Mouse (Mus musculus) hindbrain, embryonic 16.5 days (tissue): ENCODE data around the gene Nup188. TPM values are rescaled to one million over a fixed set of nuclear protein-coding genes. Genes with fewer than 3 reads are reported as not detected.

Experiments used
- ATAC-seq: fragments of 200-750 bp; cut with Nextera tagmentation; 2 replicates; pipeline ENCODE4 v1.8.0; 2017; ENCODE audit warnings: moderate TSS enrichment, moderate library complexity
- H3K27ac ChIP-seq: fragments of 300-500 bp; sonication (generic); 2 replicates; pipeline ENCODE4 v1.5.1; 2014; ENCODE audit warnings: low read depth, mild to moderate bottlenecking, control low read depth, low read length, moderate library complexity
- H3K27me3 ChIP-seq: fragments of 300-500 bp; sonication (generic); replicated peaks from 2 replicates; pipeline ENCODE4 v1.6.1; 2014; ENCODE audit warnings: low read length; ENCODE audit not compliant: control insufficient read depth, insufficient read depth
- H3K36me3 ChIP-seq: fragments of 300-500 bp; sonication (generic); 2 replicates; pipeline ENCODE4 v1.6.1; 2014; ENCODE audit warnings: mild to moderate bottlenecking, low read length, moderate library complexity, mixed read lengths; ENCODE audit not compliant: control insufficient read depth, insufficient read depth
- H3K4me1 ChIP-seq: fragments of 300-500 bp; sonication (generic); 2 replicates; pipeline ENCODE4 v1.6.1; 2014; ENCODE audit warnings: low read depth, low read length; ENCODE audit not compliant: control insufficient read depth, insufficient read depth
- H3K4me2 ChIP-seq: fragments of 300-500 bp; sonication (generic); 2 replicates; pipeline ENCODE4 v1.6.1; 2014; ENCODE audit warnings: mild to moderate bottlenecking, low read length, control low read depth, moderate library complexity
- H3K4me3 ChIP-seq: fragments of 300-500 bp; sonication (generic); 2 replicates; pipeline ENCODE4 v1.5.1; 2014; ENCODE audit warnings: mild to moderate bottlenecking, low read length, control low read depth, moderate library complexity
- H3K9ac ChIP-seq: fragments of 300-500 bp; sonication (generic); 2 replicates; pipeline ENCODE4 v1.6.1; 2014; ENCODE audit warnings: low read depth, mild to moderate bottlenecking, control low read depth, low read length, moderate library complexity
- H3K9me3 ChIP-seq: fragments of 300-500 bp; sonication (generic); 2 replicates; pipeline ENCODE4 v1.6.1; 2014; ENCODE audit warnings: mild to moderate bottlenecking, low read length, moderate library complexity; ENCODE audit not compliant: control insufficient read depth
- WGBS: fragments of 180-500 bp; shearing (Covaris S2); extraction: QIAGEN DNeasy Blood & Tissue Kit; methylation state at CpG from one replicate; pipeline ENCODE4 v1.1.7; 2014; 5-methylcytosine and 5-hydroxymethylcytosine counted together
- polyA plus RNA-seq: library from polyadenylated mRNA; unstranded; fragments of >200 nt; fragmentation: Nextera tagmentation; extraction: Ambion mirVana; gene quantifications from 2 replicates; pipeline ENCODE4 v1.2.1, GENCODE M21; 2015

Gene Nup188
- 15.8 and 23.4 TPM in 2 replicates for polyA plus RNA-seq

DNA sequence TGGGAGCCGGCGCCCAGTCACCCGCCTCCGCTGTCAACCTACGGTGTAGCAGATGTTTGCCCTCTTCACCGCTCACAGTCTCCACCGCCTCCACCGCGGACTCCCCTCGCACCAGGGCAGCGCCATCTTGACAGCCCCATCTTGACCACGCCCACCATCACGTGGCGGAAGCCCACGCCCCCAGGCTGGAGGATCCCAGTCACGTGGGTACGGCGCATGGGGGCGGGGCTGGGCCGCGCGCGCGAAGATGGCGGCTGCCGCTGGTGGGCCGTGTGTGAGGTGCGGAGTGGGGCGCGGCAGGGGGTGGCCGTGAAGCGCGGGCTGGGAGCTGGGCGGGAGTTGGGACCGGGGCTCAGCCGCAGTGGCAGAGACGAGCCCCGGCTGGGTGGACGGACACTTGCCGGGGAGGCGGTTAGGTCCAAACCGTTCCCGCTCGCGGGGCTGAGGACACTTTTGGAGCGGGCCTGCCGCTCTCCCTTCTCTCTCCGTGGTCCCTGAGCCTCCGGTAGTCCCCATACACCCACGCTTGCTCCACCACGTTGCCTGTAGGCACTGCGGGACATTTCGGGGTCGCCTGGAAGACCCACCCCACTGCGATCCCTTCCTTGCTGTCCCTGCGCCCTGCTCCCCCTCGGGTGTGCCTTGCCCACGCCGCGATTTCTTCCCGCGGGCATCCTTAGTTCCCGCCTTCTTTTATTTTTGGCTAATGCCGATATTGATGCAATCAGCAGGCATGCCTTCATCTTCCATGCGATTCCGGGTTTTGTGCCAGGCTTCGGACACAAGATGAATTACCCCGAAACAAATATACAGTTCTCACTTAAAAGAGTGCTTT is at the start of gene Nup188, which contains the start of gene Dolk:
Gene Nup188 (plus strand): TSS at position 206 of the 835 bp plus-strand sequence.
Gene Dolk (minus strand): TSS at position 143 of the 835 bp plus-strand sequence.
- H3K9me3 ChIP-seq: no peaks in the 10 kb centered on the region
- no peaks in the 10 kb centered on the region for H3K27me3 ChIP-seq
- H3K36me3 ChIP-seq: no peaks in the 10 kb centered on the region
- peak within 1 kb of the TSS; percentile 73 for H3K27ac ChIP-seq
- peaks cover 18% of the 10 kb centered on the region for H3K4me1 ChIP-seq
- peak within 1 kb of the TSS; percentile 90 for H3K4me3 ChIP-seq
- peak; percentile 94 for ATAC-seq
- peak within 1 kb of the TSS; percentile 98 for H3K4me2 ChIP-seq
- under 1% methylated on average over 65 of the region's 68 CpGs for WGBS
- peak within 1 kb of the TSS; percentile 92 for H3K9ac ChIP-seq

DNA sequence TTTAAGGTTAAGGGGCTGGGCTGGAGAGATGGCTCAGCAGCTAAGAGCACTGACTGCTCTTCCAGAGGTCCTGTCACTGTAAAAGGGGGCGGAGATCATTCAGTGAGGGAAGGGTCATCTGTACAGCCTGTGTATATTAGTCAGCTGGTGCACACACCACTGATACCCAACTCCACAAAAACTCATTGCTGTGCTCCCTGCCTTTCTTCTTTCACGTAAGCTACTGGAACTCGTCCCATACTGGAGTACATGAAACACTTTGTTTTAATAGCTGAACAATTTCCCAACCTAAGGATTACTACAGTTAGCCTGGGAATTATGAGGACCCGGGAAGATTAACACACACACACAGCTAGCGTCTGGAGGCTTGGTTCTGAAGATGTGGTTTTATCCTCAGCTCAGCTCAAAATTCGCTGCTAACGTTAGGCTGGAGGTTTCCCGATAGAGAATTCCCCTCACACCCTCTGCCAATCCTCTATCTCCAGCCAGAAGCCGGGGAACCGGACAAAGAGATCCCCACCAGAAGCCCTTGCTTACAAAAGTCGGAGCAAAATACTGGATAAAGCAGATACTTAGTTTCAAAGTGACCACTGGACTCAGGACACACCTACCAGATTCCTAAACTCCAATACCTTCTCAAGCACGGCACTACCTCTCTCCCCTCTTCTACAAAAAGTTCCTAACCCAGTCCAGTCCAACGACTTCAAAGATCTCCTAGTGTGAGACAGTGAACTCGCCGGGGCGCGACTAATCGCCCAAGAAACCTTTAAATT is 49.6 kb upstream of the Nup188 start:
- no peaks in the 10 kb centered on the region for H3K9me3 ChIP-seq
- ATAC-seq: no peak
- H3K4me1 ChIP-seq: peaks cover 23% of the 10 kb centered on the region
- H3K27ac ChIP-seq: peak overlapping the region; percentile 82
- WGBS: 4% methylated on average over 18 of the region's 18 CpGs
- peak overlapping the region; percentile 89 for H3K4me3 ChIP-seq
- peak overlapping the region; percentile 73 for H3K9ac ChIP-seq
- H3K27me3 ChIP-seq: no peaks in the 10 kb centered on the region
- H3K4me2 ChIP-seq: peak overlapping the region; percentile 79
- peaks cover 7% of the 10 kb centered on the region for H3K36me3 ChIP-seq

DNA sequence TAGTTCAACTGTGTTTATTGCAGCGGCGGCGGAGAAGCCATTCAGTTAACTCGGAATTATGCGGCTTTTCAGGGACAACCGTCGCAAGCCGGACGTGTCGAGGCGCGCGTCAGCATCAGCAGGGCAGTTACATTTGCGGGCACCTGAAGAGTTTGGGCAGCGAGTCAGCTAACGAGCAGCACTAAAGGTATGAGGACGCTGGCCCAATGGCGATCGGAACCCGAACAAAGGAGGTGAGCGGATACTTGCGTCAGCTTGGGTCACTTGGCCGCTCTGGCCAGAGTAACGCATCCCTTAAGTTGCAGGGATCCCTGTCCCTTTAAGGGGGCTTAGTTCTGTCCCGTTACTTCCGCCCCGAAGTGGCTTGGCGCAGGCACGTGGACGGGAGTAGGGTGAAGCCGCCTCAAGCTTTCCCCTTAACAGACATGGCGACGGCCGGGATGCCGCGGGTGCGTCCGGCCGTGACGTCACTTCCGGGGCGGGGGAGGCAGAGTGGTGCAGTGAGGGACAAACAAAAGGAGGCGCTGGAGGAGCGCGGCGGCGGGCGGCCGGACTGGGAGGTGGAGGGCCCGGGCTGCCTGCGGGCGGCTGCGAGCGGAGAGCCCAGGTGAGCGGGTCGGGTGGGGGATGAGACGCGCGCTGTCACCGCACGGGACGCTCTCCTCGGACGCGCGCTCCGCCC is 48.9 kb upstream of the Nup188 start, which contains the start of gene Lrrc8a:
Gene Lrrc8a (plus strand): TSS at position 517 of the 682 bp plus-strand sequence.
- Histone ChIP-seq H3K27ac (peak within 1 kb of the TSS; percentile 88), H3K4me1 (peaks cover 23% of the 10 kb centered on the region), H3K27me3 (no peaks in the 10 kb centered on the region), H3K4me2 (peak within 1 kb of the TSS; percentile 88), H3K36me3 (peaks cover 7% of the 10 kb centered on the region), H3K4me3 (peak within 1 kb of the TSS; percentile 89), H3K9me3 (no peaks in the 10 kb centered on the region), H3K9ac (peak within 1 kb of the TSS; percentile 95)
- peak; percentile 98 for ATAC-seq
- under 1% methylated on average over 53 of the region's 67 CpGs for WGBS

GRCm38 (mm10) chr2:30237881-30238280 is 48.3 kb upstream of the Nup188 start:
- WGBS: under 1% methylated on average over 16 of the region's 42 CpGs
- peak; percentile 91 for ATAC-seq
- no peaks in the 10 kb centered on the region for H3K9me3 ChIP-seq

DNA sequence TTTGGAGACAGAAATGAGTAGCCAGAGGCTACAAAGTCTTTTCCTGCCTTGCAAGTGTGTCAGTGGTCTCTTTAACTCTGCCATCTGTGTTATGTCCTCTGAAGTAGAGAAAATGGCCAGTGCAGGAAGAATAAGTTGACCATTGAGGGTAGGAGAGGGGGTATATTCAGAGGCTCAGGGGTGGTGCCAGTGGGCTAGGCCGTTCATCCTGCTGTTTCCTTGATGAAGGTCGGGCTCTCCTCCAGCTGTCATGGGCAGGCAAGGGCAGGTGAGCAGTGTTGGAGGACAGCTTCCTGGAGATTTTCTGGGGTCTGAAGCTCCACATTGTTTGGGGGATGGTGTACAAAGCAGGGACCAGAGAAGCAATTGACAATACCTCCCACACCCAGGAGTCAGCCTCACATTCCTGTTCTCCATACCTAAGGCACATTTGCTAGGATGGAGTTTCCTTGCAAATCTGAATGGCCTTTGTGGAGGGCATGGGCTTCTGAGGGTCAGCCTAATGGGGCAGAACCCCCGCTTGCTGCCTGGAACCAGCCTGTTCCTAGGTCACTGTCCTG is 47.2 kb upstream of the Nup188 start:
- peaks cover 29% of the 10 kb centered on the region for H3K4me1 ChIP-seq
- H3K9ac ChIP-seq: peak overlapping the region; percentile 95
- H3K36me3 ChIP-seq: peaks cover 9% of the 10 kb centered on the region
- H3K4me2 ChIP-seq: peak overlapping the region; percentile 88
- H3K4me3 ChIP-seq: peak overlapping the region; percentile 89
- no peak for ATAC-seq
- H3K27ac ChIP-seq: no peak overlapping the region
- H3K27me3 ChIP-seq: no peaks in the 10 kb centered on the region
- no peaks in the 10 kb centered on the region for H3K9me3 ChIP-seq
- WGBS: 79% methylated on average over 3 of the region's 3 CpGs

More at GRCm38 (mm10) chr2:30237881-30238280, 48.3 kb upstream of the Nup188 start:
- Histone ChIP-seq H3K9ac (peak overlapping the region; percentile 95), H3K27me3 (no peaks in the 10 kb centered on the region), H3K4me3 (peak overlapping the region; percentile 89), H3K4me2 (peak overlapping the region; percentile 88), H3K4me1 (peaks cover 29% of the 10 kb centered on the region), H3K36me3 (peaks cover 7% of the 10 kb centered on the region), H3K27ac (peak overlapping the region; percentile 88)

- WGBS: 80% methylated on average over 4 of the region's 4 CpGs
These were observed 46.4 kb upstream of the Nup188 start for GRCm38 (mm10) chr2:30239777-30240176.

DNA sequence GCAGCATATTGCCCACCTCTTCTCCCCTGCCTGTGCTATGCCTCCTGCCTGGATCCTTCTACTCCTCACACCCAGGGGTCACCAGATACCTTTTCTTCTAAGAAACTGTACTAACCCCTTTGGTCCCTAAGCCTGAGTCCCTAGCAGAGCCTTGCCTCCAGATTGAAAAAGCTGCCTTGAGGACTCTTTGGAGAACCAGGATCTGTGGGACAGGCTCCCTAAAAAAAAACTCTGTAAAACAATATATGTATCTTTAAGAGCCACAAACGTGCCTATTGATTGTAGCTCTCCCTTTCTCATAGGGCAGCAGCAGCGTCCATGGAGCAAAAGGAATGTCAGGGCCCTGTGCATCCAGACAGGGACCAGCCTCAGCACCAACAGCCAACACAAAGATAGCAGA is 45.9 kb upstream of the Nup188 start, which contains the start of gene Gm28035:
Gene Gm28035 (plus strand): TSS at position 301 of the 400 bp plus-strand sequence.
- WGBS: 85% methylated on average over 2 of the region's 2 CpGs
- H3K4me3 ChIP-seq: no peak within 1 kb of the TSS

More at GRCm38 (mm10) chr2:30239777-30240176, 46.4 kb upstream of the Nup188 start:
- ATAC-seq: no peak
- Histone ChIP-seq H3K9me3 (no peaks in the 10 kb centered on the region), H3K27me3 (no peaks in the 10 kb centered on the region), H3K4me3 (no peak overlapping the region), H3K9ac (peak overlapping the region; percentile 4; the same call in 1 of the 2 replicates), H3K27ac (no peak overlapping the region), H3K36me3 (peaks cover 9% of the 10 kb centered on the region), H3K4me1 (peaks cover 29% of the 10 kb centered on the region), H3K4me2 (no peak overlapping the region)

DNA sequence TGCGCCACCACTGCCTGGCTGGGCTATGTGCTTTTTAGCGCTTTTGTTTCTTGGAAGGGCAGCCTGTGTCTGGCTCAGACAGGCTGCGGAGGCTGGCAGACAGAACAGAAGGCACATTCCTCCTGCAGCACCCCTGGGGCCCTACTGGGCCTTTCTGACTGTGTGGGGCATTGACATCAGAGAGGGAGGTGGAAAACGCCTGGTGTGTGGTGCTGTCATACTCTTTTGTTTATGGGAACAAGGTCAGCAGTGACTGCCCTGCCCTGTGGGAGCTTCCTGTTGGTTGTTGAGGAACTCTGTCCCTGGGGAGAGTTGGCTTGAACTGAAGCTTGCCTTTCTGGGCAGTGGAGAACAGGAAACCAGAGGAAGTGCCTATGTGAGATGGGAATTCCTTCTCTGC is 43.7 kb upstream of the Nup188 start:
- H3K9me3 ChIP-seq: no peaks in the 10 kb centered on the region
- peaks cover 11% of the 10 kb centered on the region for H3K36me3 ChIP-seq
- WGBS: 33% methylated on average over 4 of the region's 4 CpGs
- no peak overlapping the region for H3K4me2 ChIP-seq
- peak overlapping the region; percentile 29; the same call in 1 of the 2 replicates for H3K27ac ChIP-seq
- H3K27me3 ChIP-seq: no peaks in the 10 kb centered on the region
- ATAC-seq: no peak
- H3K9ac ChIP-seq: no peak overlapping the region
- no peak overlapping the region for H3K4me3 ChIP-seq
- peaks cover 23% of the 10 kb centered on the region for H3K4me1 ChIP-seq

More for the DNA sequence above, 45.9 kb upstream of the Nup188 start, which contains the start of gene Gm28035:
- ATAC-seq: no peak
- Histone ChIP-seq H3K27ac (no peak within 1 kb of the TSS), H3K9ac (peak within 1 kb of the TSS; percentile 4; the same call in 1 of the 2 replicates), H3K36me3 (peaks cover 9% of the 10 kb centered on the region), H3K4me1 (peaks cover 29% of the 10 kb centered on the region), H3K27me3 (no peaks in the 10 kb centered on the region), H3K9me3 (no peaks in the 10 kb centered on the region), H3K4me2 (no peak within 1 kb of the TSS; the same call in 1 of the 2 replicates)
